Mouse (Mus musculus) urinary bladder, adult 2 months (tissue): ENCODE data around the gene Vmn1r138. TPM values are rescaled to one million over a fixed set of nuclear protein-coding genes. Genes with fewer than 3 reads are reported as not detected.
"Not testable (repeated sequence)": the region's sequence is repeated elsewhere in the genome, so short reads cannot be mapped to it uniquely, and the experiment has no call there.

ENCODE experiments used
- DNase-seq: peaks from one replicate; pipeline ENCODE4 v3.0.0; 2022; ENCODE audit warnings: low spot score
- polyA plus RNA-seq: library from polyadenylated mRNA; depleted of rRNA; stranded (reverse); fragments of >200 nt; gene quantifications from 2 replicates; pipeline ENCODE4 v1.2.3, GENCODE M21; 2012; rRNA removed

The Vmn1r138 gene
- polyA plus RNA-seq: not detected in 2 replicates

DNA sequence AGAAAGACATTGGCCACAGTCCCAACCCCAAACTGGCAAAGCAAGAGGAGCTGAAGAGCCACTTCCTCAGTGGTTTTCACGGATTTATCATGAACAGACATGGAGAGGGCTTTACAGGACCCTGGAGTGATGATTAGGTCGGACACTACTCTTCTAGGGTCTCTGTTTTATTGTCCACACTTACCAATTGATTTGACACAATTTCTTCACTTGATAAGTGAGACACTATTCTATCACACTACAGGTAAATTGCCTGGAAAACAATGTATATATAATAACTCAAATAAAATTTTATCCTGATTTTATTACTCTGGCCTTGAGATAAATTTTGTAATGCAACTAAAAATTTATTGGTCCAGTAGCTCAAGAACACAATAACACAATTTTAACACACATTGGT lies at the start of gene Vmn1r138:
Gene Vmn1r138, minus strand, starts transcription at position 101 of the 400 bp plus-strand sequence.
- not testable (repeated sequence) for DNase-seq

DNA sequence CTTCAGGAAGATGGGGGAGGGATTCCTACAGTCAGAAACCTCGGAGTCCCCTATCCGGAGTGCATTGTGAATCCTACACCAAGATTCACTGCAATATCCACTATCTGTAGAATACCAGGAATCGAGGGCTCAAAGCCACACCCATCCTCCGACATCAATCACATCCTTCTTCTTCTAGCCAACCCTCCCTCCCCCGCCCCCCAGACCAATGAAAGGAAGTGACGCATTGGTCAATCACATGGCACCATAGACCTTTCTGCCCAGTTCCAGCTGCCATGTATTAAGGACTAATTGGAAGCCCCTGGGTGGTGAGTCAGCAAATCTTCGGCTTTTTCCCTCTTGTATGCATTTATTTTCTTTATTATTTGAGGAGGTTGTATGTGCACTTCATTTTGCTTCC lies 40.1 kb upstream of the Vmn1r138 start, which contains the start of gene Vmn1r139:
Gene Vmn1r139, plus strand, starts transcription at position 301 of the 400 bp plus-strand sequence.
- not testable (repeated sequence) for DNase-seq

DNA sequence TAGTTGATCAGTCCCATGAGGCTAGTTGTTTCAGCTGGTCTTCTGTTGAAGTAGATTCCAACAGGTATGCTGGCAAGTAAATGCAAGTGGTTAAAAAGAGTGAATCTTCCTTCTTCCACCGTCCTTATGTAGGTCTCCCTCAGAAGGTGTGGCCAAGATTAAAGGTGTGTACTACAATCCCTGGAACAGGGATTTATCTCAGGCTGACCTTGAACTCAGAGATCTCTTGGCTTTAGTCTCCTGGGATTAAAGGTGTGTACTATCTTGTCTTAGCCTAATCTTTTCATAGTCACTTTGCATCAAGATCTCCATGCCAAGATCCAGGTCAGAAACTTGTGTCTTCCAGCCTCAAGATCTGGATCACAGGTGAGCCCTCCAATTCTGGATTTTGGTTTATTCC lies 27.5 kb upstream of the Vmn1r138 start, which contains the start of gene Gm6176:
Gene Gm6176, minus strand, starts transcription at position 101 of the 400 bp plus-strand sequence.
- not testable (repeated sequence) for DNase-seq

DNA sequence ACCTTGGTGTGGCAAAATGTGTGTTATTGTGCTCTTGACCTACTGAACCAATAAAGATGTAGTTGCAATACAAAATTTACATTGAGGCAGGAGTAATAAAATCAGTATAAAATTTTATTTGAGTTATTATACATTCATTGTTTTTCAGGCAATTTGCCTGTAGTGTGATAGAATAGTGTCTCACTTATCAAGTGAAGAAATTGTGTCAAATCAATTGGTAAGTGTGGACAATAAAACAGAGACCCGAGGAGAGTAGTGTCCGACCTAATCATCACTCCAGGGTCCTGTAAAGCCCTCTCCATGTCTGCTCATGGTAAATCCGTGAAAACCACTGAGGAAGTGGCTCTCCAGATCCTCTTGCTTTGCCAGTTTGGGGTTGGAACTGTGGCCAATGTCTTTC lies 34.4 kb downstream of the Vmn1r138 start, which contains the start of gene Vmn1r137:
Gene Vmn1r137, plus strand, starts transcription at position 301 of the 400 bp plus-strand sequence.
- DNase-seq: not testable (repeated sequence)

Other genes starting within 250 kb of the Vmn1r138 start
- gene Gm4177, start 232.2 kb downstream of the Vmn1r138 start, polyA plus RNA-seq: not detected in 2 replicates
- gene Vmn1r135, start 196.5 kb downstream of the Vmn1r138 start, polyA plus RNA-seq: not detected in 2 replicates
- gene Gm5725, start 184.6 kb downstream of the Vmn1r138 start, polyA plus RNA-seq: not detected in 2 replicates
- not detected in 2 replicates for gene Gm5891, start 107.6 kb downstream of the Vmn1r138 start, polyA plus RNA-seq
- not detected in 2 replicates for gene Vmn1r137, start 34.3 kb downstream of the Vmn1r138 start, polyA plus RNA-seq
- gene Gm6176, start 27.4 kb upstream of the Vmn1r138 start, polyA plus RNA-seq: not detected in 2 replicates
- gene Vmn1r139, start 40.2 kb upstream of the Vmn1r138 start, polyA plus RNA-seq: not detected in 2 replicates
- gene Gm16451, start 89.3 kb upstream of the Vmn1r138 start, polyA plus RNA-seq: not detected in 2 replicates
- not detected in 2 replicates for gene Gm10666, start 105.8 kb upstream of the Vmn1r138 start, polyA plus RNA-seq
- not detected in 2 replicates for gene Vmn1r142, start 135.1 kb upstream of the Vmn1r138 start, polyA plus RNA-seq
- not detected in 2 replicates for gene Vmn1r143, start 160.5 kb upstream of the Vmn1r138 start, polyA plus RNA-seq
- gene Gm8653, start 172.4 kb upstream of the Vmn1r138 start, polyA plus RNA-seq: not detected in 2 replicates
- not detected in 2 replicates for gene Gm8453, start 200.6 kb upstream of the Vmn1r138 start, polyA plus RNA-seq